Mouse (Mus musculus) forebrain, embryonic 12.5 days (tissue): ENCODE measurements at regions not wholly inside any gene's neighbourhood (a gene's known extent, or its start where the extent isn't known, plus 50 kb on each side); places are given as distances from the start of the nearest gene placed in this dataset.
A peak's percentile ranks its signal among the peaks of the same experiment; 100 is the strongest.

ENCODE experiments used
- ATAC-seq: fragments of 200-750 bp; cut with Nextera tagmentation; 2 replicates; pipeline ENCODE4 v1.8.0; 2017; ENCODE audit warnings: moderate TSS enrichment; ENCODE audit not compliant: low FRiP score
- H3K27ac ChIP-seq: fragments of 300-500 bp; sonication (generic); 2 replicates; pipeline ENCODE4 v1.5.1; 2016; ENCODE audit warnings: mild to moderate bottlenecking
- H3K27me3 ChIP-seq: fragments of 300-500 bp; sonication (generic); 2 replicates; pipeline ENCODE4 v1.6.1; 2016; ENCODE audit warnings: mild to moderate bottlenecking
- H3K36me3 ChIP-seq: fragments of 300-500 bp; sonication (generic); replicated peaks from 2 replicates; pipeline ENCODE4 v1.6.1; 2016; ENCODE audit warnings: mild to moderate bottlenecking
- H3K4me1 ChIP-seq: fragments of 300-500 bp; sonication (generic); 2 replicates; pipeline ENCODE4 v1.6.1; 2016
- H3K4me2 ChIP-seq: fragments of 300-500 bp; sonication (generic); 2 replicates; pipeline ENCODE4 v1.6.1; 2016; ENCODE audit warnings: mild to moderate bottlenecking, moderate library complexity
- H3K4me3 ChIP-seq: fragments of 300-500 bp; sonication (generic); replicated peaks from 2 replicates; pipeline ENCODE4 v1.5.1; 2016; ENCODE audit warnings: mild to moderate bottlenecking
- H3K9ac ChIP-seq: fragments of 300-500 bp; sonication (generic); 2 replicates; pipeline ENCODE4 v1.6.1; 2016; ENCODE audit warnings: mild to moderate bottlenecking
- H3K9me3 ChIP-seq: fragments of 300-500 bp; sonication (generic); 2 replicates; pipeline ENCODE4 v1.6.1; 2016
- WGBS: fragments of 180-500 bp; shearing (Covaris S2); methylation state at CpG from one replicate; pipeline ENCODE4 v1.1.7; 2016; 5-methylcytosine and 5-hydroxymethylcytosine counted together

GRCm38 (mm10) chr3:34330970-34331888 lies 250.1 kb upstream of the Dnajc19 start:
- Histone ChIP-seq H3K27me3 (peaks cover 37% of the 10 kb centered on the region), H3K27ac (no peak overlapping the region), H3K36me3 (no peaks in the 10 kb centered on the region), H3K9ac (no peak overlapping the region), H3K4me1 (peaks cover 18% of the 10 kb centered on the region), H3K4me3 (no peak overlapping the region), H3K9me3 (no peaks in the 10 kb centered on the region), H3K4me2 (peak overlapping the region; percentile 17; the same call in 1 of the 2 replicates)
- peak; percentile 84; the same call in 1 of the 2 replicates for ATAC-seq
- 34% methylated on average over 22 of the region's 22 CpGs for WGBS

GRCm38 (mm10) chr3:34328865-34329264 lies 247.7 kb upstream of the Dnajc19 start:
- no peaks in the 10 kb centered on the region for H3K36me3 ChIP-seq
- no peak for ATAC-seq
- no peak overlapping the region for H3K4me2 ChIP-seq
- peaks cover 32% of the 10 kb centered on the region for H3K27me3 ChIP-seq
- no peak overlapping the region for H3K9ac ChIP-seq
- no peak overlapping the region for H3K27ac ChIP-seq
- no peaks in the 10 kb centered on the region for H3K9me3 ChIP-seq
- no peak overlapping the region for H3K4me3 ChIP-seq
- H3K4me1 ChIP-seq, result peaks cover 23% of the 10 kb centered on the region
- 24% methylated on average over 2 of the region's 2 CpGs for WGBS

- Histone ChIP-seq H3K27ac (no peak overlapping the region), H3K27me3 (peaks cover 26% of the 10 kb centered on the region), H3K9ac (no peak overlapping the region), H3K4me2 (no peak overlapping the region), H3K36me3 (no peaks in the 10 kb centered on the region), H3K4me1 (peaks cover 30% of the 10 kb centered on the region), H3K4me3 (no peak overlapping the region), H3K9me3 (no peaks in the 10 kb centered on the region)
- ATAC-seq, result no peak
- WGBS, result 91% methylated on average over 1 of the region's 1 CpGs
Observed at GRCm38 (mm10) chr3:34325669-34326068, 244.5 kb upstream of the Dnajc19 start.

GRCm38 (mm10) chr3:34322527-34323210 lies 241.5 kb upstream of the Dnajc19 start:
- 61% methylated on average over 15 of the region's 15 CpGs for WGBS
- Histone ChIP-seq H3K4me3 (no peak overlapping the region), H3K9ac (no peak overlapping the region), H3K27ac (0 out of 2 replicates have a peak overlapping the region, but pooled peaks have one; percentile 26), H3K4me2 (no peak overlapping the region), H3K9me3 (no peaks in the 10 kb centered on the region), H3K36me3 (no peaks in the 10 kb centered on the region), H3K4me1 (peaks cover 32% of the 10 kb centered on the region), H3K27me3 (peaks cover 25% of the 10 kb centered on the region)
- ATAC-seq, result peak; percentile 79

DNA sequence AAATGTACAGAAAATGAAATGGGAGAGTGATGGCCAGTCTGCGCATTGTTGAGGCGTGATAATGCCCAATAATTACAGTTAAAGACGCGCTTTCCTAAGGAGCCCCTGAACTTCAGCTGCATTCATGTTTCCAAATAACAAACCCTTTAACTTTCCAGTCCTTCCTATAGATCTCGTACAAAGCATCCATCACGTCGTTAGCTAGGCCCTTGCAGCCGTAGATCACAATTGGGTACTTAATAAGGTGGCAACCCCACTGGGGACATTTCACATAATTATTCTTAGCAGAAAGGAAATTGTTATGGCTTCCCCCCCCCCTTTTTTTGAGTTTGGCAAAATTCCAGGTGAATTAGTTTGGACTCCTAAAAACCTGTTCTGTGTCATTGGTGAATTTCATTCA lies 233.7 kb upstream of the Dnajc19 start:
- H3K36me3 ChIP-seq, result no peaks in the 10 kb centered on the region
- peaks cover 38% of the 10 kb centered on the region for H3K4me1 ChIP-seq
- H3K4me3 ChIP-seq, result no peak overlapping the region
- no peak overlapping the region for H3K27ac ChIP-seq
- peaks cover 10% of the 10 kb centered on the region; the same call in 1 of the 2 replicates for H3K27me3 ChIP-seq
- peak; percentile 45; the same call in 1 of the 2 replicates for ATAC-seq
- H3K9ac ChIP-seq, result no peak overlapping the region
- 20% methylated on average over 8 of the region's 8 CpGs for WGBS
- H3K4me2 ChIP-seq, result peak overlapping the region; percentile 31
- H3K9me3 ChIP-seq, result no peaks in the 10 kb centered on the region

GRCm38 (mm10) chr3:34314393-34314792 lies 233.3 kb upstream of the Dnajc19 start:
- Histone ChIP-seq H3K4me3 (no peak overlapping the region), H3K36me3 (no peaks in the 10 kb centered on the region), H3K4me1 (peaks cover 38% of the 10 kb centered on the region), H3K9ac (no peak overlapping the region), H3K27me3 (peaks cover 9% of the 10 kb centered on the region; the same call in 1 of the 2 replicates), H3K9me3 (no peaks in the 10 kb centered on the region), H3K27ac (0 out of 2 replicates have a peak overlapping the region, but pooled peaks have one; percentile 19), H3K4me2 (peak overlapping the region; percentile 31)
- peak; percentile 24; the same call in 1 of the 2 replicates for ATAC-seq
- 12% methylated on average over 11 of the region's 11 CpGs for WGBS

DNA sequence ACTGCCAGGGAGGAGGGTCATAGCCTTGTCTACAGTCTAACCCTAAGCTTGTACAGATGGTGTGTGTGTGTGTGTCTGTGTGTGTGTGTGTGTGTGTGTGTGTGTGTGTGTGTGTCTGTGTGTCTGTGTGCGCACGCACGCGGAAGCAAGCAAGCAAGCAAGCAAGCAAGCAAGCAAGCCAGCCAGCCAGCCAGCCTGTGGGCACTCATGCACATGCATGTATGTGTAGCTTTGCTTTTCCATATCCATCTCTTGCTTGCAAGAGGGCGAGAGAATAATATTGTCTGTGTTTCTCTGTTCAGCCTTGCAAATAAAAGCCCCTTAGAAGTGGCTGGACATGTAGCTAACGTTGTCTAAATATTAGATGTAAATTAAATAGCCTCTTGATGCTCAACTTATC lies 230.8 kb upstream of the Dnajc19 start:
- Histone ChIP-seq H3K9ac (no peak overlapping the region), H3K36me3 (no peaks in the 10 kb centered on the region), H3K4me2 (no peak overlapping the region), H3K27ac (peak overlapping the region; percentile 53; the same call in 1 of the 2 replicates), H3K4me3 (no peak overlapping the region), H3K4me1 (peaks cover 38% of the 10 kb centered on the region), H3K9me3 (no peaks in the 10 kb centered on the region), H3K27me3 (peaks cover 6% of the 10 kb centered on the region; the same call in 1 of the 2 replicates)
- no peak for ATAC-seq
- WGBS, result 65% methylated on average over 6 of the region's 6 CpGs

DNA sequence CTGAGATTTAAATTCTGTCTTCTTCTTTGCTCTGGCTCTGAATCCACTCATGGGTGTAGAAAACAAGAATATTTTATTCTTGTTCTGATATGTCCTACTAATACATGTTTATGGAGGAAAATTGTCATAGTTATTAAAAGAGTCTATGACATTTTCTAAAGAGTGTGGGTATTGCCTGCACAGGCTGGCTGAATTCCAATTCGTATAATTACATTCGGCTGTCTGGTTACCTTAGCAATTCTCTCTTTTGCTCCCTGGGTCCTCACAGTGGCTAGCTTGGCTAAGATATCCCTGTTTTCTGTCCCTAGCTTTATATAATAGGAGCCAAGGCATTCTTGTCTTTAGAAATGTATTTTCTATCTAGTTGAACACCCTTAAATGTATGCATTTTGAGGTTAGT lies 218.5 kb upstream of the Dnajc19 start:
- no peaks in the 10 kb centered on the region for H3K4me1 ChIP-seq
- H3K9ac ChIP-seq, result no peak overlapping the region
- 66% methylated on average over 2 of the region's 2 CpGs for WGBS
- H3K9me3 ChIP-seq, result no peaks in the 10 kb centered on the region
- no peak overlapping the region for H3K27ac ChIP-seq
- no peak for ATAC-seq
- H3K4me2 ChIP-seq, result no peak overlapping the region
- no peaks in the 10 kb centered on the region for H3K36me3 ChIP-seq
- H3K4me3 ChIP-seq, result no peak overlapping the region
- H3K27me3 ChIP-seq, result peaks cover 3% of the 10 kb centered on the region; the same call in 1 of the 2 replicates

GRCm38 (mm10) chr3:34287836-34288235 lies 206.7 kb upstream of the Dnajc19 start:
- no peaks in the 10 kb centered on the region for H3K27me3 ChIP-seq
- no peak overlapping the region for H3K27ac ChIP-seq
- no peak for ATAC-seq
- 55% methylated on average over 5 of the region's 5 CpGs for WGBS
- H3K4me1 ChIP-seq, result peaks cover 7% of the 10 kb centered on the region; the same call in 1 of the 2 replicates
- H3K9me3 ChIP-seq, result no peaks in the 10 kb centered on the region
- H3K36me3 ChIP-seq, result no peaks in the 10 kb centered on the region
- H3K4me3 ChIP-seq, result no peak overlapping the region
- H3K9ac ChIP-seq, result no peak overlapping the region
- H3K4me2 ChIP-seq, result no peak overlapping the region

DNA sequence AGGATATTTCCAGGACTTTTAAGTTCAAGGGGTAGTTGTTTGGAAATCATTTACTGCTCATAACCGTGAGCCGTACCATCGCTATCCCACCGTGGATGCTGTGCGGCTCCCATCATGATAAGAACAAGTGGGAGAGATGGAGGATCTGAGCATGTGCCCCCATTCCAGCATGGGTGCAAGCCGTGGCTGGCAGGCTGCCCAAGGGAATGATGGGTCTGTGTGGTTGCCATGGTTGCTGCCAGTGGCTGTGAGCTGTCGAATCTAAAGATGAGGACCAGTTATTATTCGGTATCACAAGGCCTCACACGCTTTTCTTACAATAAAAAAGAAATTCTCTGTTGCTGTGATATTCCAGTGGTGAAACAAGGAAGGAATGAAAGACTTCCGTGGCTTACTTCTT lies 189.0 kb upstream of the Dnajc19 start:
- Histone ChIP-seq H3K36me3 (no peaks in the 10 kb centered on the region), H3K4me3 (no peak overlapping the region), H3K9me3 (no peaks in the 10 kb centered on the region), H3K27me3 (no peaks in the 10 kb centered on the region), H3K4me2 (no peak overlapping the region), H3K4me1 (0 out of 2 replicates have a peak, but pooled peaks cover 6% of the 10 kb centered on the region), H3K27ac (no peak overlapping the region), H3K9ac (no peak overlapping the region)
- ATAC-seq, result no peak
- 87% methylated on average over 10 of the region's 10 CpGs for WGBS

GRCm38 (mm10) chr3:34266462-34266861 lies 185.3 kb upstream of the Dnajc19 start:
- H3K9ac ChIP-seq, result no peak overlapping the region
- 0 out of 2 replicates have a peak overlapping the region, but pooled peaks have one; percentile 6 for H3K27ac ChIP-seq
- H3K4me1 ChIP-seq, result 0 out of 2 replicates have a peak, but pooled peaks cover 6% of the 10 kb centered on the region
- ATAC-seq, result peak; percentile 58
- H3K4me3 ChIP-seq, result no peak overlapping the region
- no peaks in the 10 kb centered on the region for H3K9me3 ChIP-seq
- no peaks in the 10 kb centered on the region for H3K36me3 ChIP-seq
- no peak overlapping the region for H3K4me2 ChIP-seq
- 67% methylated on average over 12 of the region's 12 CpGs for WGBS
- no peaks in the 10 kb centered on the region for H3K27me3 ChIP-seq

DNA sequence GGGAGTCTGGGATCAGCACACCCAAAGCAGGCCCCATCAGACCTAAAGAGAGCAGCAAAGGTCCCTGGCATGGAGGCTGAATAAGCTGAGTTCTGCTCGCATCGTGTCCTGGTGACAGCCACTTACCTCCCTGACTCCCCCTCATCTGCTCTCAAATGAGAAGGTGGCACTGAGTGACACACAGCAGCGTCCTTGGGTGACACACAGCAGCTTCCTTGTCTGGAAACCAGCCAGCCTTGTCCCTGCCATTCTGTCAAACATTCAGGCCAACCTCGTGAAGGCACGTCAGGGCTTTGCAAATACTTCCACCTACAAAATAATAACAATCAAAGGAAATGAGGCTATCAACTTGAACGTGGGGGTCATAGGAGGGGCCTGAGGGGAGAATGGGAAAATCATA lies 183.7 kb upstream of the Dnajc19 start:
- Histone ChIP-seq H3K4me3 (no peak overlapping the region), H3K9me3 (no peaks in the 10 kb centered on the region), H3K27ac (no peak overlapping the region), H3K4me2 (no peak overlapping the region), H3K36me3 (no peaks in the 10 kb centered on the region), H3K9ac (no peak overlapping the region), H3K27me3 (no peaks in the 10 kb centered on the region), H3K4me1 (0 out of 2 replicates have a peak, but pooled peaks cover 6% of the 10 kb centered on the region)
- WGBS, result 73% methylated on average over 6 of the region's 6 CpGs
- ATAC-seq, result no peak
